Mouse (Mus musculus) lung, embryonic 14.5 days (tissue): Measurements from ENCODE around the gene Col23a1. TPM values are rescaled to one million over a fixed set of nuclear protein-coding genes. Genes with fewer than 3 reads are reported as not detected.

ENCODE experiments used
- ATAC-seq: fragments of 200-750 bp; cut with Nextera tagmentation; 2 replicates; pipeline ENCODE4 v1.8.0; 2017; ENCODE audit warnings: mild to moderate bottlenecking, moderate TSS enrichment, moderate library complexity; ENCODE audit not compliant: insufficient read depth
- DNase-seq: peaks from one replicate; pipeline ENCODE4 v3.0.0-alpha.2; 2015
- H3K27ac ChIP-seq: fragments of 300-500 bp; sonication (generic); 2 replicates; pipeline ENCODE4 v1.5.1; 2014; ENCODE audit warnings: low read depth, mild to moderate bottlenecking, moderate library complexity
- H3K27me3 ChIP-seq: fragments of 300-500 bp; sonication (generic); 2 replicates; pipeline ENCODE4 v1.6.1; 2014; ENCODE audit warnings: low read length, control low read depth; ENCODE audit not compliant: insufficient read depth
- H3K36me3 ChIP-seq: fragments of 300-500 bp; sonication (generic); 2 replicates; pipeline ENCODE4 v1.6.1; 2014; ENCODE audit warnings: control low read depth; ENCODE audit not compliant: insufficient read depth
- H3K4me1 ChIP-seq: fragments of 300-500 bp; sonication (generic); 2 replicates; pipeline ENCODE4 v1.6.1; 2014; ENCODE audit warnings: antibody characterized with exemption, control low read depth; ENCODE audit not compliant: insufficient read depth
- H3K4me2 ChIP-seq: fragments of 300-500 bp; sonication (generic); 2 replicates; pipeline ENCODE4 v1.6.1; 2014; ENCODE audit warnings: mild to moderate bottlenecking
- H3K4me3 ChIP-seq: fragments of 300-500 bp; sonication (generic); 2 replicates; pipeline ENCODE4 v1.5.1; 2014; ENCODE audit warnings: low read depth, low read length
- H3K9ac ChIP-seq: fragments of 300-500 bp; sonication (generic); 2 replicates; pipeline ENCODE4 v1.6.1; 2014
- H3K9me3 ChIP-seq: fragments of 300-500 bp; sonication (generic); 2 replicates; pipeline ENCODE4 v1.6.1; 2016; ENCODE audit warnings: low read depth, low read length, control low read depth
- CTCF ChIP-seq: IDR thresholded peaks from 2 replicates; pipeline ENCODE4 v1.5.1; 2016; ENCODE audit warnings: antibody characterized with exemption, low read depth
- WGBS: fragments of 180-500 bp; shearing (Covaris S2); extraction: QIAGEN DNeasy Blood & Tissue Kit; methylation state at CpG from one replicate; pipeline ENCODE4 v1.1.7; 2014; 5-methylcytosine and 5-hydroxymethylcytosine counted together
- polyA plus RNA-seq: library from polyadenylated mRNA; unstranded; fragments of >200 nt; fragmentation: Nextera tagmentation; extraction: Ambion mirVana; gene quantifications from 2 replicates; pipeline ENCODE4 v1.2.1, GENCODE M21; 2014

Gene Col23a1
- polyA plus RNA-seq, 1 experiment from 2014 or later, result 29.4 TPM

GRCm38 (mm10) chr11:51591915-51592314 lies 302.2 kb downstream of the Col23a1 start:
- no peak for DNase-seq
- peaks cover 98% of the 10 kb centered on the region for H3K36me3 ChIP-seq

GRCm38 (mm10) chr11:51593368-51593767 lies 303.6 kb downstream of the Col23a1 start:
- Histone ChIP-seq H3K4me1 (no peaks in the 10 kb centered on the region), H3K27me3 (no peaks in the 10 kb centered on the region), H3K9me3 (no peaks in the 10 kb centered on the region), H3K4me3 (no peak overlapping the region), H3K36me3 (peaks cover 98% of the 10 kb centered on the region), H3K27ac (no peak overlapping the region), H3K9ac (no peak overlapping the region), H3K4me2 (no peak overlapping the region)
- no peak for TF ChIP-seq CTCF
- DNase-seq (no peak), ATAC-seq (no peak)
- WGBS, result 93% methylated on average over 4 of the region's 4 CpGs

More at GRCm38 (mm10) chr11:51591915-51592314, 302.2 kb downstream of the Col23a1 start:
- WGBS, result 83% methylated on average over 7 of the region's 7 CpGs
- no peak; the same call in 1 of the 2 replicates for ATAC-seq
- H3K9me3 ChIP-seq, result no peaks in the 10 kb centered on the region
- no peaks in the 10 kb centered on the region for H3K27me3 ChIP-seq
- no peak for TF ChIP-seq CTCF
- H3K27ac ChIP-seq, result no peak overlapping the region
- H3K4me2 ChIP-seq, result no peak overlapping the region
- H3K4me1 ChIP-seq, result no peaks in the 10 kb centered on the region
- H3K4me3 ChIP-seq, result no peak overlapping the region
- H3K9ac ChIP-seq, result no peak overlapping the region

GRCm38 (mm10) chr11:51593849-51594248 lies 304.1 kb downstream of the Col23a1 start:
- H3K4me2 ChIP-seq, result no peak overlapping the region
- no peaks in the 10 kb centered on the region for H3K9me3 ChIP-seq
- H3K36me3 ChIP-seq, result peaks cover 98% of the 10 kb centered on the region
- H3K4me3 ChIP-seq, result no peak overlapping the region
- ATAC-seq (no peak), DNase-seq (no peak)
- no peaks in the 10 kb centered on the region for H3K27me3 ChIP-seq
- 85% methylated on average over 6 of the region's 6 CpGs for WGBS
- H3K9ac ChIP-seq, result no peak overlapping the region
- no peaks in the 10 kb centered on the region for H3K4me1 ChIP-seq
- TF ChIP-seq CTCF, result no peak
- no peak overlapping the region for H3K27ac ChIP-seq

- Histone ChIP-seq H3K4me2 (no peak overlapping the region), H3K4me3 (no peak overlapping the region)
- ATAC-seq, result no peak
These were observed 305.1 kb downstream of the Col23a1 start for GRCm38 (mm10) chr11:51594715-51595350.

GRCm38 (mm10) chr11:51595459-51596083 lies 305.9 kb downstream of the Col23a1 start:
- WGBS, result 93% methylated on average over 1 of the region's 1 CpGs
- H3K9ac ChIP-seq, result no peak overlapping the region
- no peaks in the 10 kb centered on the region for H3K9me3 ChIP-seq
- no peak overlapping the region for H3K4me2 ChIP-seq
- DNase-seq, result no peak
- no peak for TF ChIP-seq CTCF
- no peak overlapping the region for H3K27ac ChIP-seq
- ATAC-seq, result no peak
- H3K4me1 ChIP-seq, result no peaks in the 10 kb centered on the region
- H3K36me3 ChIP-seq, result peaks cover 98% of the 10 kb centered on the region
- no peak overlapping the region for H3K4me3 ChIP-seq
- no peaks in the 10 kb centered on the region for H3K27me3 ChIP-seq

More at GRCm38 (mm10) chr11:51594715-51595350, 305.1 kb downstream of the Col23a1 start:
- Histone ChIP-seq H3K36me3 (peaks cover 98% of the 10 kb centered on the region), H3K4me1 (no peaks in the 10 kb centered on the region), H3K9me3 (no peaks in the 10 kb centered on the region), H3K27ac (no peak overlapping the region), H3K9ac (no peak overlapping the region), H3K27me3 (no peaks in the 10 kb centered on the region)
- peak; percentile 61 for DNase-seq
- no peak for TF ChIP-seq CTCF
- WGBS, result 60% methylated on average over 3 of the region's 3 CpGs

GRCm38 (mm10) chr11:51597553-51597952 lies 307.8 kb downstream of the Col23a1 start:
- Histone ChIP-seq H3K9me3 (no peaks in the 10 kb centered on the region), H3K4me3 (no peak overlapping the region), H3K4me1 (no peaks in the 10 kb centered on the region), H3K9ac (no peak overlapping the region), H3K36me3 (peaks cover 98% of the 10 kb centered on the region), H3K27ac (no peak overlapping the region; the same call in 1 of the 2 replicates), H3K27me3 (no peaks in the 10 kb centered on the region), H3K4me2 (no peak overlapping the region)
- 74% methylated on average over 2 of the region's 2 CpGs for WGBS
- no peak for ATAC-seq
- TF ChIP-seq CTCF, result no peak
- DNase-seq, result no peak

- no peak overlapping the region for H3K9ac ChIP-seq
- no peak for ATAC-seq
- H3K4me3 ChIP-seq, result no peak overlapping the region
- TF ChIP-seq CTCF, result no peak
- H3K9me3 ChIP-seq, result no peaks in the 10 kb centered on the region
- no peaks in the 10 kb centered on the region for H3K4me1 ChIP-seq
- H3K27ac ChIP-seq, result no peak overlapping the region
- peaks cover 87% of the 10 kb centered on the region for H3K36me3 ChIP-seq
- WGBS, result 83% methylated on average over 3 of the region's 3 CpGs
- DNase-seq, result no peak
- no peaks in the 10 kb centered on the region for H3K27me3 ChIP-seq
- no peak overlapping the region for H3K4me2 ChIP-seq
These were observed 312.5 kb downstream of the Col23a1 start for GRCm38 (mm10) chr11:51602253-51602652.
